Mouse (Mus musculus) C2C12 (cell line): ENCODE measurements around the gene Cntnap2.

Source experiments
- CTCF ChIP-seq: IDR thresholded peaks from one replicate; pipeline ENCODE4 v1.5.1; 2011; ENCODE audit not compliant: control insufficient read depth, insufficient read depth, insufficient read length
- FOSL1 ChIP-seq: IDR thresholded peaks from one replicate; pipeline ENCODE4 v1.8.0; 2011; ENCODE audit warnings: mild to moderate bottlenecking, low read length; ENCODE audit not compliant: poor library complexity, insufficient read depth, severe bottlenecking
- MAX ChIP-seq: IDR thresholded peaks from one replicate; pipeline ENCODE4 v1.6.1; 2011; ENCODE audit warnings: mild to moderate bottlenecking, control low read depth
- MYOD1 ChIP-seq: IDR thresholded peaks from one replicate; pipeline ENCODE4 v1.6.1; 2011; ENCODE audit warnings: low read depth; ENCODE audit not compliant: control insufficient read depth, insufficient read length
- MYOG ChIP-seq: IDR thresholded peaks from one replicate; pipeline ENCODE4 v1.6.1; 2011; ENCODE audit not compliant: control insufficient read depth, insufficient read length; ENCODE audit errors: extremely low read depth

DNA sequence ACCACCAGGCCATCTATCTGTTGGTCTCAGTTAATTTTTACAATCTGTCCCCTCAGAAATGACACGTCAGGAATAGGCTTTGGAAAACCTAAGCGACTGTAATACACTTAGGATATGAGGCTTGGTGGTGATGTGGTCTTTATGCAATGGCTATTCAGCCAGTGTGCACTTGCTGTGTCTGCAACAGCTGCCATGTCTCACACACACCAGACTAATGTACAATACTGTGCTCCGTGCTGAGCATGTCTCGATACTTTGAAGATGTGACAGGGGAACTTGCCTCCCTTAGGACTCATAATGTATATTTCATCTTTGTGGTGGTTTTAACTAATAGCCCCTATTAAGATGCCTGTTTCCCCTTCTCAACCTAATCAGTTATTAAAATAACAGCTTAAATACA is 1142.7 kb downstream of the Cntnap2 start:
- no peak for TF ChIP-seq CTCF
- TF ChIP-seq MYOD1: no peak
- no peak for TF ChIP-seq MYOG
- no peak for TF ChIP-seq MAX
- TF ChIP-seq FOSL1: no peak
